Mouse (Mus musculus) intestine, postnatal 0 days (tissue): ENCODE measurements at regions not wholly inside any gene's neighbourhood (a gene's known extent, or its start where the extent isn't known, plus 50 kb on each side); places are given as distances from the start of the nearest gene placed in this dataset.

ENCODE experiments used
- ATAC-seq: fragments of 200-750 bp; cut with Nextera tagmentation; 2 replicates; pipeline ENCODE4 v1.8.0; 2017; ENCODE audit warnings: mild to moderate bottlenecking, moderate TSS enrichment, moderate library complexity
- H3K27ac ChIP-seq: fragments of 300-500 bp; sonication (generic); 2 replicates; pipeline ENCODE4 v1.5.1; 2014; ENCODE audit warnings: mild to moderate bottlenecking, low read depth, low read length, moderate library complexity
- H3K27me3 ChIP-seq: fragments of 300-500 bp; sonication (generic); replicated peaks from 2 replicates; pipeline ENCODE4 v1.6.1; 2014; ENCODE audit warnings: low read length, mixed read lengths; ENCODE audit not compliant: control insufficient read depth, insufficient read depth
- H3K36me3 ChIP-seq: fragments of 300-500 bp; sonication (generic); 2 replicates; pipeline ENCODE4 v1.6.1; 2014; ENCODE audit warnings: mild to moderate bottlenecking, moderate library complexity; ENCODE audit not compliant: control insufficient read depth, insufficient read depth
- H3K4me1 ChIP-seq: fragments of 300-500 bp; sonication (generic); replicated peaks from 2 replicates; pipeline ENCODE4 v1.6.1; 2014; ENCODE audit warnings: antibody characterized with exemption, low read length, mixed read lengths; ENCODE audit not compliant: control insufficient read depth, insufficient read depth
- H3K4me2 ChIP-seq: fragments of 300-500 bp; sonication (generic); replicated peaks from 2 replicates; pipeline ENCODE4 v1.6.1; 2014; ENCODE audit warnings: low read depth, mild to moderate bottlenecking, moderate library complexity
- H3K4me3 ChIP-seq: fragments of 300-500 bp; sonication (generic); 2 replicates; pipeline ENCODE4 v1.5.1; 2014; ENCODE audit warnings: low read depth, low read length
- H3K9ac ChIP-seq: fragments of 300-500 bp; sonication (generic); 2 replicates; pipeline ENCODE4 v1.6.1; 2014; ENCODE audit warnings: mild to moderate bottlenecking, low read depth, low read length
- H3K9me3 ChIP-seq: fragments of 300-500 bp; sonication (generic); 2 replicates; pipeline ENCODE4 v1.6.1; 2016; ENCODE audit warnings: mixed run types; ENCODE audit not compliant: control insufficient read depth
- CTCF ChIP-seq: sonication (generic); IDR thresholded peaks from 2 replicates; pipeline ENCODE4 v1.5.1; 2016; ENCODE audit warnings: low read depth, mild to moderate bottlenecking, control low read depth, antibody characterized with exemption, moderate library complexity
- WGBS: fragments of 180-500 bp; shearing (Covaris S2); extraction: QIAGEN DNeasy Blood & Tissue Kit; methylation state at CpG from one replicate; pipeline ENCODE4 v1.1.7; 2014; 5-methylcytosine and 5-hydroxymethylcytosine counted together

GRCm38 (mm10) chr10:104042387-104042775 lies 100.4 kb upstream of the Gm21293 start:
- H3K9ac ChIP-seq: no peak overlapping the region
- 73% methylated on average over 1 of the region's 1 CpGs for WGBS
- no peak for ATAC-seq
- H3K9me3 ChIP-seq: no peaks in the 10 kb centered on the region
- no peak overlapping the region for H3K4me3 ChIP-seq
- H3K4me1 ChIP-seq: no peaks in the 10 kb centered on the region
- no peak overlapping the region for H3K4me2 ChIP-seq
- no peaks in the 10 kb centered on the region for H3K36me3 ChIP-seq
- H3K27me3 ChIP-seq: no peaks in the 10 kb centered on the region
- no peak for TF ChIP-seq CTCF
- H3K27ac ChIP-seq: no peak overlapping the region

- Histone ChIP-seq H3K4me1 (no peaks in the 10 kb centered on the region), H3K9me3 (no peaks in the 10 kb centered on the region), H3K27me3 (no peaks in the 10 kb centered on the region), H3K36me3 (no peaks in the 10 kb centered on the region), H3K27ac (no peak overlapping the region), H3K4me2 (no peak overlapping the region), H3K4me3 (no peak overlapping the region), H3K9ac (no peak overlapping the region)
- ATAC-seq: no peak
- WGBS: 81% methylated on average over 1 of the region's 1 CpGs
- no peak for TF ChIP-seq CTCF
Measured at GRCm38 (mm10) chr10:104043569-104043968, 99.2 kb upstream of the Gm21293 start.
